Mouse (Mus musculus): ENCODE results near the gene Uba2.
"Not testable (repeated sequence)": the region's sequence is repeated elsewhere in the genome, so short reads cannot be mapped to it uniquely, and the experiment has no call there.

The Uba2 gene

GRCm38 (mm10) chr7:34167766-34168469, 1.5 kb downstream of the Uba2 start:
- peak; percentile 71 for DNase-seq (ENCODE audit: extremely low read depth, insufficient read length, low spot score)

GRCm38 (mm10) chr7:34166850-34167249, 2.5 kb downstream of the Uba2 start:
- peak; percentile 44 for DNase-seq (ENCODE audit: extremely low read depth, insufficient read length, low spot score)

- DNase-seq (ENCODE audit: extremely low read depth, insufficient read length, low spot score): no peak
Observed at GRCm38 (mm10) chr7:34165999-34166398, 3.4 kb downstream of the Uba2 start.

- no peak for DNase-seq (ENCODE audit: extremely low read depth, insufficient read length, low spot score)
Observed at GRCm38 (mm10) chr7:34164671-34165070, 4.7 kb downstream of the Uba2 start.

GRCm38 (mm10) chr7:34159167-34159566, 10.2 kb downstream of the Uba2 start:
- DNase-seq (ENCODE audit: extremely low read depth, insufficient read length, low spot score): no peak

GRCm38 (mm10) chr7:34157994-34158393, 11.4 kb downstream of the Uba2 start:
- no peak for DNase-seq (ENCODE audit: extremely low read depth, insufficient read length, low spot score)

GRCm38 (mm10) chr7:34147193-34147592, 22.2 kb downstream of the Uba2 start:
- DNase-seq (ENCODE audit: extremely low read depth, insufficient read length, low spot score): no peak

GRCm38 (mm10) chr7:34141123-34141522, 28.3 kb downstream of the Uba2 start:
- no peak for DNase-seq (ENCODE audit: extremely low read depth, insufficient read length, low spot score)

- no peak for DNase-seq (ENCODE audit: extremely low read depth, insufficient read length, low spot score)
Observed at GRCm38 (mm10) chr7:34139493-34139892, 29.9 kb downstream of the Uba2 start.

GRCm38 (mm10) chr7:34134336-34134735, 35.1 kb downstream of the Uba2 start:
- DNase-seq (ENCODE audit: extremely low read depth, insufficient read length, low spot score): no peak

- peak; percentile 88 for DNase-seq (ENCODE audit: extremely low read depth, insufficient read length, low spot score)
Observed at GRCm38 (mm10) chr7:34133117-34133762, 36.2 kb downstream of the Uba2 start, which contains the start of gene Wtip. Gene Wtip (minus strand): TSS chr7:34133268.

GRCm38 (mm10) chr7:34132355-34133079, 36.9 kb downstream of the Uba2 start:
- peak; percentile 47 for DNase-seq (ENCODE audit: extremely low read depth, insufficient read length, low spot score)

GRCm38 (mm10) chr7:34131959-34132354, 37.4 kb downstream of the Uba2 start:
- DNase-seq (ENCODE audit: extremely low read depth, insufficient read length, low spot score): peak; percentile 22

GRCm38 (mm10) chr7:34131118-34131517, 38.3 kb downstream of the Uba2 start:
- DNase-seq (ENCODE audit: extremely low read depth, insufficient read length, low spot score): peak; percentile 64

- DNase-seq (ENCODE audit: extremely low read depth, insufficient read length, low spot score): no peak
Observed at GRCm38 (mm10) chr7:34126291-34126690, 43.1 kb downstream of the Uba2 start.

GRCm38 (mm10) chr7:34125346-34125745, 44.1 kb downstream of the Uba2 start:
- no peak for DNase-seq (ENCODE audit: extremely low read depth, insufficient read length, low spot score)

- DNase-seq (ENCODE audit: extremely low read depth, insufficient read length, low spot score): no peak
Observed at GRCm38 (mm10) chr7:34122987-34123720, 46.2 kb downstream of the Uba2 start.

- not testable (repeated sequence) for DNase-seq (ENCODE audit: extremely low read depth, insufficient read length, low spot score)
Observed at GRCm38 (mm10) chr7:34120636-34121035, 48.8 kb downstream of the Uba2 start.

- DNase-seq (ENCODE audit: extremely low read depth, insufficient read length, low spot score): no peak
Observed at GRCm38 (mm10) chr7:34116601-34117000, 52.8 kb downstream of the Uba2 start.

GRCm38 (mm10) chr7:34109190-34109589, 60.2 kb downstream of the Uba2 start:
- DNase-seq (ENCODE audit: extremely low read depth, insufficient read length, low spot score): no peak

- no peak for DNase-seq (ENCODE audit: extremely low read depth, insufficient read length, low spot score)
Observed at GRCm38 (mm10) chr7:34101276-34101675, 68.1 kb downstream of the Uba2 start.

Data from 3134 (cell line).